Mouse (Mus musculus) ovary, postnatal 10 days (tissue): ENCODE results near the gene Cx3cr1.

Experiments used
- DNase-seq: peaks from one replicate; pipeline ENCODE4 v3.0.0; 2022; ENCODE audit warnings: low spot score

Gene Cx3cr1

DNA sequence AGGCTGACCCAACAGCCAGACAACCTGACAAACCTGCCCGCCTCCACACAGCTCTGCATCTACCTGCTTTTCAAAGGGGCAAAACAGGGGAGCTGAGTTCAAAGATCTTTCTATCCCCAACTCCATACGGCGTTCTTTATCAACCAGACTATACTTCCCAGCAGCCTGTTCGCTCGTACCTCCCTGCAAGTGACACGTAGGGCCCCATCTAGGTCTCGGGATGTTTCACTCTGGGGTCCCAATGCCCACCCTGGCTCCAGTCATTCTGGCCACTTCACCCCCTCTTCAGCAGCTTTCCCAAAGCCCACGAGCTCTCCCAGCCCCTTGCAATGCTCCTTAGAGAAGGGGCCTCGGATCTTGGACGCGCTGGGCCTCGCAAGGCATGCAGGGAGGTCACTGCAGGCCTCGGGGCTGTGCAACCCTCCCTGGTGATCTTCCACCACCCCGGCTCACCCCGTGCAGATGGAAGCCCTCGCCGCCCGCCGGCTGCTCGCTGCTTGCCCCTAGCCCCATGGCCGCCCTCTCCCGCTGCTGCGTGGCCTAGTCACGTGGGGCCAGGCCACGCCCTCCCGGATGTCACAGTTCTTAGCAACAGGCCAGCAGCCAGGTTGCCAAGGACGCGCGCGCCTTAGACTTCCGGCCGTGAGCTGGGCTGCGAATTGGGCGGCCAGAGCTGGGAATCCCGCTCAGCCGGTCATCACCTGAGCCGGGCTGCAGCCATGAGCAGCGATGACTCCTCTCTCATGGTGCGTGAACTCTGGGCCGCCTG is 132.5 kb downstream of the Cx3cr1 start, which contains the start of the genes Gorasp1 and Ttc21a:
Gene Gorasp1 (minus strand): TSS at position 561 of the 769 bp plus-strand sequence.
Gene Ttc21a (plus strand): TSS at position 602 of the 769 bp plus-strand sequence.
- peak; percentile 91 for DNase-seq

DNA sequence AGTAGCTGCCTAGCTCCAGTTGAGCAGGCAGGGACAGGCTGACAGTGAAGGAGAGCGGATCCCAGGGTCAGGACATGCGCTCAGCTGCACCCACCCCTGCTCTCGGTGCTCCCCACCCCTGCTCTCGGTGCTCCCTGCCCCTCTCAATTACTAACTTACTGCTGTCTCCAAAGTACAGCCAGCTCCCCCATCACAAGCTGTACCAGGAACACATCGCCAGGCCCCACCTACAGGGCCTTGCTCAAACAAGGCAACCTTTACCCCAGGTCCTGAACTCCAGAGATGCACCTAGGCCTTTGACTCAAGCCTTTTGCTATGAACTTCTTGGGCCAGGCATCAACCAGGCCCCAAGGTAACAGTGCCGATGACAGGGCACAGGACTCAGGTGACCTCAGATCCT is 136.0 kb downstream of the Cx3cr1 start:
- no peak for DNase-seq

DNA sequence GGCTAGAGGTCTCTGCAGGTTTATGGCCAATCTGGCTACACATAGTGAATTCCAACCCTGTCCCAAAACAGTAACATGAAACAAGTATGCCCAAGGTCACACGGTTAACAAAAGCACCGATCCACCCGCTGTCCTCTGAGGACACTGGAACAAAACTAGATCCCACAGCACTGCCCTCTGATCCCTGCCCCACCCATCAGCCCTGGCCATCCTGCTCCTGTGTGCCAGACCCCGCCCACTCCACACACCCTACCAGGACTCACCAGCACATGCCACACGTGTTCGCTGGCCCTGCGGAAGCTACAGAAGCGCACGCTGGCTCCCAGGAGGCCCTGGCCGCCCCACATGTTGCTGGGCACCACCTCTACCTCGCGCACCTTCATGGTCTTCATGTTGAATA is 137.3 kb downstream of the Cx3cr1 start:
- no peak for DNase-seq

DNA sequence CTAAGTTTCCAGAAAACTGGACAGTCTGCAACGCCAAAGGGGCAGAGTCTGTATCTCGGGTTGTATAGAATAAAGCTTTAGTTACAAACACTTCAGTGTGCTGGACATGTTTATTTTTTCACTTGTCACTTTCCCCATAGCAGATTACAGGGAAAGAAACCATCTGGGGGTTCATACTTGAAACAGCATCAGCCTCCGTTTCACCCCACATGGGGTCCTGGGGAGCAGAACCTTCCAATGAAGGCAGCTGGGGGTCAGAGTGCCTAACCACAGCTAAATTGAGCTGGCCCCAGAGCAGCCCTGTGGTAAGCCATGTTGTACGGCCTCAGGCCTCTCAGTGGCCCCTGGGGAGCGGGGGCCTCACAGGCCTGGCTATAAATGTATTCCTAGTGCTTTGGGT is 143.2 kb downstream of the Cx3cr1 start:
- DNase-seq = no peak

DNA sequence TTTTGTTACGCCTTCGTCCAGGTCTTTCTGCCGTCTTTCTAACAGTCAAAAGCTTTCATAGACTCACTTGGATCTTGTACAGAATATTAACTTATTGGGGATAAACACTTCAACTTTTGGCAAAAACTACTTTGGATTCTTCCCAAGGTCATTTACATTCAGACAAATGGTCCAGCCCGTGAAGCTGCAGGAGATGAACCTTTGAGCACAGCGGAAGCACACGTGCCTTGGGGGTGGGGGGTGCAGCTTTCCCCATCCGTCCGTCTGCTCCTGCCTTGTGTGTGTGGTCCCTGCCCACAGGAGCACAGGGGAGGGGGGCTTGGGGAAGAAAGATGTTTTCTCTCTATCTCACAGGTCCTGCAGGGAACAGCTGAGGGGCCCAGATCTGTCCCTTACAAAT is 143.9 kb downstream of the Cx3cr1 start:
- no peak for DNase-seq

DNA sequence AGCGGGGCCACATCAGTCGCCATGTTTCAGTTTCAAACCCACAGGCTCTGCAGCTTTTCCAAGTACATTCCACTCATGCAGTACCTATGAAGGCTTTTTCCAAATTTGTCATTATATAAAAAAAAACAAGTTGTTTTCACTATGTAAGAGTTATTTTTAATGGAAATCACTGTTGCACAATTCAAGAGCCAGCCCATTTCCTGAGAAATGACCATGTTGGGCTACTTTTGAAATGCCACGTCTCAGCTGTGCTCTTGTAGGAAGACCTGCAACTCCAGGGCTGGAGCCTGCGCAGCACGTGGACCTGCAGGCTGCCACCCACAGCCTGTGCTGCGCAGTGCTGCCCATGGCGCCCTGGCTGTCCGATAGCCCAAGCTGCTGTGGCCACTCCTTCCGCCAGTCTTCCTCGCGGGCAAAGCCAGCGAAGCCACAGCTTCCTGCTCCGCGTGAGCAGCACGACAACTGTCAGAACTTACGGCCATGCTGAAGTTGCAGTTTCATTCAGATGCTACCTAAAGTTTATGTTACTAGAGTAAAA is 144.5 kb downstream of the Cx3cr1 start:
- no peak for DNase-seq

DNA sequence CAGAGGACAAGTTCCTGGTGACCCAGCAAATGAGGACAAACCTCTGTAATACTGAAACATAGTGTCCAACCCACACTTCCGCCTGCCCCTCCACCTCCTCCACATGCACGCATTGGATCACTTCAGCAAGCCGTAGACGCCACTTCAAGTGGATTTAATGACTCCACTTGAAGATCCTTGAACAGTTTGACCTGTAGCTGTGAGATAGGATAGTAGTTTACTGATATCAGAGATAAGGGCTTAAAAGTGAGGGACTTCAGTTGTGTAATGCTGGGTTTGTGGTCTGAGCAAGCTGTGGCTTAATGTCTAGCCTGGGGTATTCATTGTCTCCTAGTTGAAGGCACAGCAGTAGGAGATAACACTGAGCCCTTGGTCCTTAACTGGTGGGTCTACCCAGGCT is 146.2 kb downstream of the Cx3cr1 start:
- DNase-seq = no peak

DNA sequence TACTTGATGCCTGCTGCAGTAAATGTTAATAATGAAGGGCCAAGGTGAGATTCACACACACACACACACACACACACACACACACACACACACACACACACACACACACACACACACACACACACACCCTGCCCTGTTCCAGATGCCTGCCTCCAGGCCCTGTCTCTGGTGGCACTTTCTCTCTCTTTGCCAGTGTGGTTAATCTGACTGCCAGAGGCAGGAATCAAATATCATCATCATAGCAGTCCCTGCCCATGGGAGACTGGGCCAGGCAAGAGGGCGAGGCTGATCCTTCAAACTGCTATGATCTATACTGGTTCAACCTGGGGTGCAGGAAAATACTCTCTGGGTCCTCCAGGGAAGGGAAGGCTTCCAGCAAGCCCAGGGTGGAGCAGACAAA is 149.8 kb downstream of the Cx3cr1 start:
- no peak for DNase-seq

DNA sequence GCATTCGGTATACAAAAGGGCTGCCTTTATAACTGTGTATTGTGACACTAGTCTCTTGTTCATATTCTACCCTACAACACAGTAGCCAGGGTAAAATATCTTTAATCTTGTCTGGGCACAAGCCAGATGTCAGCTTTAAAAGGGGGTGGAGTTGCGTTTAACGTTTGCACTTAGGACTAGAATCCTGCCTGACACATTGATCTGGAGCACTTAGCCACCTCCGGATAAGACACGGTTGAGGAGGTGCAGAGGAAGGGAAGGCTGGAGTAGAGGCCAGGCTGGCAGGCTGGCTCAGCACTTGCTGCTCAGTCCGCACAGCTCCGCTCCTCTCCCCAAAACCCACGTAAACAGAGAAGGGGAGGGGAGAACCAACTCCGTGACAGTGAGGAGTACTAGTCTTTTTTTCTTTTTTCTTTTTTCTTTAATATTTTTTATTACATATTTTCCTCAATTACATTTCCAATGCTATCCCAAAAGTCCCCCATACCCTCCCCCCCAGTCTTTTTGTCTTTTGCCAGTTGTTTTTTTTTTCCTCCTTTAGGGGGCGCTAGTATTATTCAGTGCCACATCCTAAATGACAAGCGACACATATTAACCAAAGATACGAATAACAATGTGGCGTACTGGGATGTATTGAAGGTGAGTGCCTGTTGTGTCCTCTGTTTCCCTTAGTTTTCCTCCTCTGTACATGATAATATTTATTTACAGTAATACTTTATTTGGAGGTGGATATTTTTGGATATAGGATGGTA is 156.4 kb downstream of the Cx3cr1 start:
- no peak for DNase-seq

DNA sequence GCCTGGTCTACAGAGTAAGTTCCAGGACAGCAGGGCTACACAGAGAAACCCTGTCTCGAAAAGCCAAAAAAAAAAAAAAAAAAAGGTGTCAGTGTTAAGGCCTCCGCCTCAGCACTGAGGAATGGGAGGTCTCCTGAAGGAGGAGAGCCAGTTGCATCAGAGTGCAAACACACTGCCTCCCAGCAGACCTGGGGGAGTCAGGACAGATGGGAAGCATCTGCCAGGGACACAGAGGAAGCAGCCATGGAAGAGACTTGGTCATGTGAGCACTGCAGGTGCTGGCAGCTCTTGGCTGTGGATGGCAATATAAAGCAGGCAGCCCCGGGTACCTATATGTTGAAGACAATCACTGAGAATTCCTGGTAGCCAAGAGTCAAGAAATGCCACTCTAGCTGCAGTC is 159.7 kb downstream of the Cx3cr1 start:
- no peak for DNase-seq

DNA sequence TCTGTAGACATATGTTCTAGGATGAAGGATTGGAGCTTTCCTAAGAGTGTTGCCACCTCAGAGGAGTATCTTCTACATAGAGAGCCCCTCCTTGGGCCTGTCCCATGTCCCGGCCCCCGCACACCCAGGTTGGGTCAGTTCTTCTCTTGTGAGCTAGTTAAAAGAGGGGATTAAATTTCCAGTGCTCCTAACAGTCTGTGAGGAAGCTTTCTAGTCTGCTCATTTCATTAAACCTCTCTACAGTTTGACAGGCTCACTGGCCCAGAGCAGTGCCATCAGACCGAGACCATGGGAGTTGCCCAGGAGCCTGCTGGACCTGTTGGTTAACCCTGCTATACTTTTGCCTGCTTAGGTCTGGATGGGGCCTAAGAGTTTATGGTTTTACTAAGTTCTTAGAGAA is 161.0 kb downstream of the Cx3cr1 start:
- DNase-seq = no peak

DNA sequence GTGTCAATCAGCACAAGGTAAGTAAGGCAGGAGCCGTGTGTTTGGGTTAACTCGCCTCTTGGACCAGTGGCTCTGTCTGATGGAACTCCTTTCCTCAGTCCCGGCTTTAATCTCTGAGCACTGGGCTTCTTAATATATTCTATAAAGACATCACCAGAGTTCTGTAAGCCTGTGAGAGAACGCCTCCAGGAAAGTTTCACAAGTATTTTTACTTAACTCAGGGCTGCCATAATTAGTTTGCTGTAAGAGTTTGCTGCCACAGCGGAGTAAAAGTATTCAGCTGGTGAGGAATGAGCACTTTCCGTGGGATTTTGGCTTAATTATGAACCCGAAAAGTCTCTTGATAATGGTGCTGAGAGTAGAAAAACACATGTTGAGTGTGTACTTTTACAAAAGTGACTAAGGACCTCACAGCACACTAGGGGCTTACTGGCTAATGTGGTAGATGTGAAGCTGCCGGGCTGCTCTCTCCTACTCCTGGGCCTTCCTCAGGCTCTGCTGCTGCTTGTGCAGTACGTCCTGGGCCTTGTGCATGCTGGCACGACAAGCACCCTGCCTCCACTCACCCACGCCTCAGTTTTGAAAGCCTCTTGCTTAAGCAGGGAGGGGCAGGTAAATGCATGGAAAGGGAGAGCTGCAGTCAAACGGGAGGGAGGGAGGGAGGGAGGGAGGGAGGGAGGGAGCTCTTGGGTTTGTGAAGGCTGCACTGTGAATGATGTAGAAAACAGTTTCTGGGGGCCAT is 167.1 kb downstream of the Cx3cr1 start:
- DNase-seq = no peak

DNA sequence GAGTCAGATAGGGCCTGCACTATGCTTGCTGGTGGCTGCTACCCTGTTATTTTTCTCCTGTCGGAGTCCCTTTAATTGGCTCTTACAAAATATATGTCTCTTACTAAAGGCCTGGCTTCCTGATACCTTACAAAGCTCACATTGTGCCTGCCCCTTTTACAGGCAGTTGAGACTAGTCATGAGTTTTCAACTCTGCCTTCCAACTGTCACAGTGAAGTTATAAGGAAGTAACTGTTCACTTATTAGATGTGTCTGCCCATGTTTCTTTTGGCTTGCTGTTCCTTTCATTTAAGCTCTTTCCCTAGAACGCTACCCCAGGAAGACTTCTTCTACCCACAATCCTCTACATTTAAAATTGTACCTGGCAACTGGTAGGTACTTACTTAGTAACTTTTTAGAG is 170.2 kb downstream of the Cx3cr1 start:
- no peak for DNase-seq

DNA sequence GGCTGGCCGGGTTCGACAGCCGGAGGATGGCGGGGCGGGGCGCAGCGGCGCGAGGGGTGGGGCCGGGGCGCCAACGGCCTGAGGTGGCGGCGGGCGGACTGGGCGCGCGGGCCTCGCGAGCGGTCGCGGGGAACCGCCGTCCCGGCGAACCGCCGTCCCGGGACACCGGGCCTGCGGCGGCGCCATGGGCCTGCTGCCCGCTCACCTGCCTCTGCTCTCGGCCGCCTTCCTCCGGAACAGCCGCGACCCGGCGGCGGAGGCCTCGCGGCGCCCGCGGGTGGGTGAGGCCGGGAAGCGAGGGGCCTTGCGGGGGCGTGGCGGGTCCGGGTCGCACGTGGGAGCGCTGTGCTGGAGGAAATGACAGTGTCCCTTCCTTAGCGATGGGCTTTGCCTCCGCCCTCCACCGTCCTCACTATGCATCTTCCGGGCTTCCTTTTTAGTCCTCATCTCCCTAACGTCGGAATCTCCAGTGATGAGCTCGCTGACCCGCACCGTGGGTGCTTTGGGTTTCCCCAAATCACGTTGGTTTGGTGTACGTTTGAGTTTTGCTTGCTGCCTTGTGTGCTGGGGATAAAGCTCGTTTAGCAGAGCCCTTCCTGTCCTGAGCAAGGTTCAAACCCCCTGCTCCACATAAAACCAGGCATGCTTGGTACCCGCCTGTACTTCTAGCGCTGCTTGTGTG is 174.5 kb downstream of the Cx3cr1 start:
- no peak for DNase-seq

DNA sequence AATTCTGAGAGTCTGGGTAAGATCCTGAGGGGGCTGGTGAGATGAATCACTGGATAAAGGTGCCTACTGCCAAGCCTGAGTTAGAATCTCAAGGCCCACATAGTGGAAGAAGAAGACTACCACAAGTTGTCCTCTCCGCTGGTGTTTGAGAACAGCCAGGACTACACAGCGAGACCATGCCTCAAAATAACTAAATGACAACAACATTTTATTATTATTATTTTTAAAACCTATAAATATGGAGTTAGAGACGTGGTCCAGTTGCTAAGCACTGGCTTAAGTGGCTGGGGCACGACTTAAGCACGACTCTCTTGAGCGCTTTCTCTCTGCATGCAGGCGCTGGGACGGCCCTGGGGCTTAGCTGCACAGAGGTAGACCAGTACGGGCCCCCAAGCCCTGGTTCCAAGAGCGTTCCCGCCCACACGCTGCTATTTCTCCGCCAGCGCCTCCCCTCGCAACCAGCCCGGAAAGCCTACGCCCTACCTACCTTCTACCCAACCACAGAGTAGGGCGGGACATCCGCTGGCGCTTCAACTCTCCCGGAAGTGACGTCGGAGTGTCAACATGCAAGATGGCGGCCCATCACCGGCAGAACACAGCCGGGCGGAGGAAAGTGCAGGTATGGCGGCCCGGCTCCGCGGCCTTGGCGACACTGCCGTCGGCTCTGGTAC is 175.2 kb downstream of the Cx3cr1 start, which contains the start of gene Wdr48:
Gene Wdr48 (plus strand): TSS at position 540 of the 671 bp plus-strand sequence.
- peak; percentile 89 for DNase-seq

DNA sequence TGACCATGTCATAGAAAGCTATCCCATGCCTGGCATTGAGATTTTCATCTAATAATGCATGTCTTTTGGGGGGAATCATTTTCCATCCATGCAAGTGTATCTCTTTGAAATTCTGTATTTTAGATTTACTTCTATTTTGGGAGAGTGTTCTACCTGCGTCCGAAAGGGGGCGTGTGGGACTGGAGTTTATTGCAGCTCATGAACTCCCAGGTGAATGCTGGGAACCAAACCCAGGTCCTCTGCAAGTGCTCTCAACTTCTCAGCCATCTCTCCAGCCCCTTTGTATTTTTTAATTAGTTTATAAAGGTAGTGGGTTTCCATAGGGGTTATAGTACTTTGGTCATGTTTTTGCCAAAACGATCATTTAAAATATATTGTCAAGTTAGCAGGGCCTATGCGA is 175.8 kb downstream of the Cx3cr1 start:
- DNase-seq = no peak

DNA sequence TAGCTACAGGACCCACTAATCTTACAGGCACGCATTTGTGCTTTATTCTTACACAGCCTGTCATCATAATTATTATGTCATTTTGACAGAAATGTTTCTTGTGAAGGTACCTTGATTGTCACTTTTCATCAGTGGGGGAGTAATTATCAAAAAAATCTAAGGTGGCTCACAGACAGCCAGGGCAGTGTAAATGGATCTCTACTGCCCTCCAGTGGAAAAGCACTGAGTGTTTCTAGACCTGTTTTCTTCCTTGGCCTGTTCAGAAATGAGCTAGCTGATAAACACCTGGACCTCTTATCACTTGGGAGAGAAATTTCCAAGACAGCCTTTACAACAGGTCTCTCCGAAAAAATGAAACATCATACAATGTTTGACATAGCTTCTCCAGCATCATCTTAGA is 179.0 kb downstream of the Cx3cr1 start:
- DNase-seq = no peak

DNA sequence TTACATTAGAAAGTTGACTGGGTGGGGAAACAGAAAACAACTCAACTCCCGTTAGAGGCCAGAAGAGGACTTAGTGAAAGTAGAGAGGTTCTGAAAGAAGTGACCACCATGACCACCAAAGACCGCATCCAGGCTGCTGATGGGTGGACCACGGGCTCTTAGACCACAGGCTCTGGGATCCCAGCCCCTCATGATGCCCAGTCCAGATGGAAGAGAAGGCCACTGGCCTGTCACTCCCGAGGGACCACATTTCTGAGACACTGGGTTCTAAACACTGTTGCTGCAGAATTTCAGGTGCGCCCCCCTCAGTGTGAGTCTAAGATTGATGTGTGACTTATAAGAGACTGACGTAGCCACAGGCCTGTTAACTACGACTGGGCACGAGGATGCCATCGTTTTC is 180.2 kb downstream of the Cx3cr1 start:
- no peak for DNase-seq

DNA sequence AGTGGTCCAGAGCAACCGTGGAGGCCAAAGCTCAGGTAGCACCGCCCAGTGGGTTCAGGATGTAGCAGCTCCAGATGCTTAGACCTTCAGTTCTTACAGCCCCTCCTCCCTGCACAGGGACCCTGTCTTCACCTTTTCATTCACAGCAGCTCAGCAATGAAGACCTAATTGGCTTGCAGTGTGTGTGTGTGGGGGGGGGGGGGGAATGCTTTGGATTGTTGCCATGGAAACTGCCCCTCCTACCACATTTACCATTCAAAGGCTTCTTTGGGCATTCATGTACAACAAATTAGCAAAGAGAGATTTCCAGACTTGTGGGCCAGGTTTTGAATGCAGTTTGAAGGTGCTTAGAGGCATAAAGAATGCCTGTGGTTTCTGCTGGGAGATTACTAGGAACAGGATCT is 180.8 kb downstream of the Cx3cr1 start:
- DNase-seq = no peak

DNA sequence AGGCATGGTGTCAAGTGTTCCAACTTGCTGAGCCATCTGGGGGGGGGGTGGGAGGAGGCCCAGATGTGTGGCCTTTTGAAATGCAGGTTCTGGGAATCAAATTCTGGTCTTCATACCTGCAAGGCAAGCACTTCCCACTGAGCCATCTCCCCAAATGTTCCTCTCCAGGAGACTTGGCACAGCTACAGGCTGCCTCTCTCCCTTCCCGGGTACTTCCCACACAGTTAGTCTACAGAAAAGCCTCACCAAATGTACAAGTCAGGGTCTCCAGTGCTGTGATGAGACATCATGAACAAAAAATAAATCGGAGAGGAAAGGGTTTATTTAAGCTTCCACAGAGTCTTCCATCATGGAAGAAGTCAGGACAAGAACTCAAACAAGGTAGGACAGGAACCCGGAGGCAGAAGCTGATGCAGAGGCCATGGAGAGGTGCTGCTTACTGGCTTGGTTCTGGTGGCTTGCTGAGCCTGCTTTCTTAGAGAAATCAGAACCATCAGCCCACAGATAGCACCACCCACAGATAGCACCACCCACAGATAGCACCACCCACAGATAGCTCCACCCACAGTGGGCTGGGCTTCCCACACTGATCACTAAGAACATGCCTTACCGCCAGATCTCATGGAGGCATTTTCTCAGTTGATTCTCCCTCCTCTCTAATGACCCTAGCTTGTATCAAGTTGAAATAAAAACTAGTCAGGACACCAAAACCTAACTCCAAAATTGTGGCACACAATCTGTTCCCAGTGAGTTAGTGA is 182.4 kb downstream of the Cx3cr1 start:
- no peak for DNase-seq

DNA sequence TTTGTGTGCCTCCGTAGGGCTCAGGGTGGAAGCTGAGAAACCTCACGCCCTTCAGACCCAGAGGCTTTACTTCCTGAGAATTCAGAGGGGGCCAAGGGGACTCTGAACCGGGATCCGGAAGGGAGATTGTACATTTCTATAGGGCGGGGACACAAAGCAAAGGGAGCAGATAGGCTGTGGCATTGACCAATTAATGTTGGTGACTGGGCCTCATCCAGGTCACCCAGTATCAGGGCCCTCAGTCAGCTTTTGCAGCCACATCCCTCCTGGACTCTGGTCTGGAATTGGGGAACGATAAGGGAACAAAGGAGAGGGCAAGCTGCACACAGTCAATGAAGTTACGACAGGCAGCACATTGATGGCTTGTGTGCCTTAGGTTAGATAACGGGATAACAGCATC is 215.5 kb downstream of the Cx3cr1 start:
- DNase-seq = no peak
